Mouse (Mus musculus): Measurements from ENCODE around the gene 1700029P11Rik.

DNA sequence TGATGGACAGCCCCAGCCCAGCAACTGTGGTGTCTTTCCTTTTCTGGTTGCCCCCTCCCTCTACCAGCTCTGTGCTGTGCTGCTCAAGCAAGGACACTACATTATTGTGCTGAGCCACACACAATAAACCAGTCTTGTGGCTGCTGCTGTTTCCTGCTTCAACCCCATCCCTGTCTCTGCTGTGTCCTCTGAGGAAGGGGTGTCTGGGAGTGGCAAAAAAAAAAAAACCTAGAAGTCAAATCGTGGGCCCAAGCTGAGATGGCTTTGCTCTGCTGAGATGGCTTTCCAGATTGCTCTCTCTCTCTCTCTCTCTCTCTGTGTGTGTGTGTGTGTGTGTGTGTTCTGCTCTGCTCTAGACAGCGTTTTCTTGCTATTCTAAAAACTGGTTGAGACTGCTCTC is 11.9 kb upstream of the 1700029P11Rik start:
- TF ChIP-seq CTCF (IDR thresholded peaks at IDR 0.05; ENCODE audit: insufficient read depth, low read depth, low read length) (no peak), POLR2A (IDR thresholded peaks at IDR 0.05; ENCODE audit: insufficient read depth, low read depth, low read length) (no peak)

All from olfactory bulb, adult 2 months (tissue).